Mouse (Mus musculus) heart, embryonic 13.5 days (tissue): ENCODE measurements around the gene Eif2ak3. TPM values are rescaled to one million over a fixed set of nuclear protein-coding genes. Genes with fewer than 3 reads are reported as not detected.

Source experiments
- ATAC-seq: fragments of 200-750 bp; cut with Nextera tagmentation; 2 replicates; pipeline ENCODE4 v1.8.0; 2017; ENCODE audit warnings: moderate TSS enrichment; ENCODE audit not compliant: insufficient number of reproducible peaks, low FRiP score, low TSS enrichment; ENCODE audit errors: extremely low read depth
- H3K27ac ChIP-seq: fragments of 300-500 bp; sonication (generic); replicated peaks from 2 replicates; pipeline ENCODE4 v1.5.1; 2015; ENCODE audit warnings: moderate library complexity, mild to moderate bottlenecking, inconsistent platforms
- H3K27me3 ChIP-seq: fragments of 300-500 bp; sonication (generic); replicated peaks from 2 replicates; pipeline ENCODE4 v1.6.1; 2015; ENCODE audit warnings: mild to moderate bottlenecking, inconsistent platforms
- H3K36me3 ChIP-seq: fragments of 300-500 bp; sonication (generic); 2 replicates; pipeline ENCODE4 v1.6.1; 2015; ENCODE audit warnings: mild to moderate bottlenecking, inconsistent platforms
- H3K4me1 ChIP-seq: fragments of 300-500 bp; sonication (generic); 2 replicates; pipeline ENCODE4 v1.6.1; 2015; ENCODE audit warnings: inconsistent platforms
- H3K4me2 ChIP-seq: fragments of 300-500 bp; sonication (generic); 2 replicates; pipeline ENCODE4 v1.6.1; 2015; ENCODE audit warnings: inconsistent platforms, mild to moderate bottlenecking, moderate library complexity
- H3K4me3 ChIP-seq: fragments of 300-500 bp; sonication (generic); 2 replicates; pipeline ENCODE4 v1.5.1; 2015; ENCODE audit warnings: moderate library complexity, mild to moderate bottlenecking, inconsistent platforms
- H3K9ac ChIP-seq: fragments of 300-500 bp; sonication (generic); 2 replicates; pipeline ENCODE4 v1.6.1; 2015; ENCODE audit warnings: inconsistent platforms, mild to moderate bottlenecking, moderate library complexity
- H3K9me3 ChIP-seq: fragments of 300-500 bp; sonication (generic); 2 replicates; pipeline ENCODE4 v1.6.1; 2016; ENCODE audit warnings: inconsistent platforms
- whole genome bisulfite sequencing: fragments of 180-500 bp; shearing (Covaris S2); methylation state at CpG from one replicate; pipeline ENCODE4 v1.1.7; 2015; ENCODE audit warnings: mixed read lengths; 5-methylcytosine and 5-hydroxymethylcytosine counted together
- polyA plus RNA-seq: library from polyadenylated mRNA; unstranded; fragments of >200 nt; fragmentation: Nextera tagmentation; extraction: Ambion mirVana; gene quantifications from 2 replicates; pipeline ENCODE4 v1.2.1, GENCODE M21; 2015

Gene Eif2ak3
- polyA plus RNA-seq, 1 experiment from 2014 or later: 6.0 TPM

- no peak for ATAC-seq
- no peaks in the 10 kb centered on the region for H3K9me3 ChIP-seq
- WGBS: 84% methylated on average over 7 of the region's 7 CpGs
- peaks cover 47% of the 10 kb centered on the region for H3K27me3 ChIP-seq
- no peak overlapping the region for H3K4me2 ChIP-seq
- H3K4me1 ChIP-seq: peaks cover 15% of the 10 kb centered on the region
- H3K27ac ChIP-seq: no peak overlapping the region
- H3K36me3 ChIP-seq: peaks cover 21% of the 10 kb centered on the region
- H3K9ac ChIP-seq: no peak overlapping the region
- H3K4me3 ChIP-seq: no peak overlapping the region
Observed at GRCm38 (mm10) chr6:70909572-70909971, 65.3 kb downstream of the Eif2ak3 start.

- Histone ChIP-seq H3K27ac (no peak overlapping the region), H3K9ac (no peak overlapping the region), H3K4me2 (no peak overlapping the region), H3K36me3 (peaks cover 17% of the 10 kb centered on the region), H3K27me3 (peaks cover 47% of the 10 kb centered on the region), H3K4me3 (no peak overlapping the region), H3K4me1 (peaks cover 15% of the 10 kb centered on the region), H3K9me3 (no peaks in the 10 kb centered on the region)
- ATAC-seq: no peak
- 55% methylated on average over 4 of the region's 4 CpGs for WGBS
Observed at GRCm38 (mm10) chr6:70910285-70910684, 66.0 kb downstream of the Eif2ak3 start.

- ATAC-seq: no peak
- H3K4me2 ChIP-seq: peak overlapping the region; percentile 66
- H3K27me3 ChIP-seq: peaks cover 47% of the 10 kb centered on the region
- H3K4me3 ChIP-seq: peak overlapping the region; percentile 35
- WGBS: 8% methylated on average over 20 of the region's 20 CpGs
- H3K4me1 ChIP-seq: peaks cover 15% of the 10 kb centered on the region
- peak overlapping the region; percentile 52; the same call in 1 of the 2 replicates for H3K9ac ChIP-seq
- H3K9me3 ChIP-seq: no peaks in the 10 kb centered on the region
- no peak overlapping the region for H3K27ac ChIP-seq
- H3K36me3 ChIP-seq: peaks cover 2% of the 10 kb centered on the region
Observed at GRCm38 (mm10) chr6:70911668-70912395, 67.5 kb downstream of the Eif2ak3 start.

GRCm38 (mm10) chr6:70912396-70912765, 68.1 kb downstream of the Eif2ak3 start:
- ATAC-seq: no peak
- peak overlapping the region; percentile 66 for H3K4me2 ChIP-seq
- 58% methylated on average over 7 of the region's 7 CpGs for WGBS

GRCm38 (mm10) chr6:70918827-70919226, 74.5 kb downstream of the Eif2ak3 start, which contains the start of gene Tex37:
Gene Tex37 (minus strand): TSS chr6:70918927.
- no peak within 1 kb of the TSS for H3K9ac ChIP-seq
- H3K27me3 ChIP-seq: peaks cover 23% of the 10 kb centered on the region
- no peak within 1 kb of the TSS for H3K4me3 ChIP-seq
- ATAC-seq: no peak
- H3K4me1 ChIP-seq: peaks cover 5% of the 10 kb centered on the region; the same call in 1 of the 2 replicates
- no peaks in the 10 kb centered on the region for H3K9me3 ChIP-seq
- no peaks in the 10 kb centered on the region for H3K36me3 ChIP-seq
- H3K27ac ChIP-seq: no peak within 1 kb of the TSS
- H3K4me2 ChIP-seq: no peak within 1 kb of the TSS
- WGBS: 77% methylated on average over 3 of the region's 3 CpGs

More at GRCm38 (mm10) chr6:70912396-70912765, 68.1 kb downstream of the Eif2ak3 start:
- Histone ChIP-seq H3K27me3 (peaks cover 47% of the 10 kb centered on the region), H3K9me3 (no peaks in the 10 kb centered on the region), H3K4me1 (peaks cover 15% of the 10 kb centered on the region), H3K27ac (no peak overlapping the region), H3K9ac (no peak overlapping the region), H3K4me3 (no peak overlapping the region), H3K36me3 (no peaks in the 10 kb centered on the region)

GRCm38 (mm10) chr6:70921274-70922074, 77.2 kb downstream of the Eif2ak3 start:
- peaks cover 20% of the 10 kb centered on the region for H3K27me3 ChIP-seq
- peak overlapping the region; percentile 22 for H3K4me3 ChIP-seq
- peak overlapping the region; percentile 57; the same call in 1 of the 2 replicates for H3K9ac ChIP-seq
- WGBS: 5% methylated on average over 22 of the region's 22 CpGs
- H3K4me2 ChIP-seq: peak overlapping the region; percentile 68
- no peaks in the 10 kb centered on the region for H3K36me3 ChIP-seq
- H3K27ac ChIP-seq: no peak overlapping the region
- ATAC-seq: no peak
- peaks cover 5% of the 10 kb centered on the region; the same call in 1 of the 2 replicates for H3K4me1 ChIP-seq
- H3K9me3 ChIP-seq: no peaks in the 10 kb centered on the region

- WGBS: 78% methylated on average over 2 of the region's 2 CpGs
Observed at GRCm38 (mm10) chr6:70931801-70932200, 87.5 kb downstream of the Eif2ak3 start.

GRCm38 (mm10) chr6:70953274-70953673, 109.0 kb downstream of the Eif2ak3 start:
- WGBS: 67% methylated on average over 7 of the region's 7 CpGs
- Histone ChIP-seq H3K9me3 (no peaks in the 10 kb centered on the region), H3K4me1 (peaks cover 14% of the 10 kb centered on the region), H3K4me2 (no peak overlapping the region), H3K27ac (no peak overlapping the region), H3K27me3 (peaks cover 83% of the 10 kb centered on the region), H3K9ac (no peak overlapping the region), H3K4me3 (no peak overlapping the region), H3K36me3 (no peaks in the 10 kb centered on the region)
- no peak for ATAC-seq

More at GRCm38 (mm10) chr6:70931801-70932200, 87.5 kb downstream of the Eif2ak3 start:
- Histone ChIP-seq H3K4me1 (no peaks in the 10 kb centered on the region), H3K36me3 (no peaks in the 10 kb centered on the region), H3K4me2 (no peak overlapping the region), H3K27ac (no peak overlapping the region), H3K9me3 (no peaks in the 10 kb centered on the region), H3K27me3 (no peaks in the 10 kb centered on the region), H3K9ac (no peak overlapping the region), H3K4me3 (no peak overlapping the region)
- ATAC-seq: no peak

- no peaks in the 10 kb centered on the region for H3K9me3 ChIP-seq
- no peak overlapping the region for H3K9ac ChIP-seq
- H3K4me2 ChIP-seq: no peak overlapping the region
- H3K4me3 ChIP-seq: no peak overlapping the region
- WGBS: 11% methylated on average over 6 of the region's 6 CpGs
- no peak overlapping the region for H3K27ac ChIP-seq
- H3K27me3 ChIP-seq: peaks cover 86% of the 10 kb centered on the region
- ATAC-seq: no peak
- peaks cover 14% of the 10 kb centered on the region for H3K4me1 ChIP-seq
- no peaks in the 10 kb centered on the region for H3K36me3 ChIP-seq
Observed at GRCm38 (mm10) chr6:70954040-70954439, 109.7 kb downstream of the Eif2ak3 start.
